Mouse (Mus musculus) embryonic facial prominence, embryonic 14.5 days (tissue): Measurements from ENCODE around the gene Trpm1. TPM values are rescaled to one million over a fixed set of nuclear protein-coding genes. Genes with fewer than 3 reads are reported as not detected.
A peak's percentile ranks its signal among the peaks of the same experiment; 100 is the strongest.

ENCODE experiments used
- ATAC-seq: fragments of 200-750 bp; cut with Nextera tagmentation; 2 replicates; pipeline ENCODE4 v1.8.0; 2017; ENCODE audit warnings: low read depth, moderate number of reproducible peaks, moderate TSS enrichment
- DNase-seq: peaks from one replicate; pipeline ENCODE4 v3.0.0-alpha.2; 2015; ENCODE audit warnings: low spot score
- H3K27ac ChIP-seq: fragments of 300-500 bp; sonication (generic); replicated peaks from 2 replicates; pipeline ENCODE4 v1.5.1; 2014; ENCODE audit warnings: low read depth, mild to moderate bottlenecking, low read length, moderate library complexity
- H3K27me3 ChIP-seq: fragments of 300-500 bp; sonication (generic); replicated peaks from 2 replicates; pipeline ENCODE4 v1.6.1; 2014; ENCODE audit warnings: low read length; ENCODE audit not compliant: control insufficient read depth, insufficient read depth
- H3K36me3 ChIP-seq: fragments of 300-500 bp; sonication (generic); 2 replicates; pipeline ENCODE4 v1.6.1; 2014; ENCODE audit warnings: low read length, mixed read lengths; ENCODE audit not compliant: control insufficient read depth, insufficient read depth
- H3K4me1 ChIP-seq: fragments of 300-500 bp; sonication (generic); 2 replicates; pipeline ENCODE4 v1.6.1; 2014; ENCODE audit warnings: antibody characterized with exemption, low read length; ENCODE audit not compliant: control insufficient read depth, insufficient read depth
- H3K4me2 ChIP-seq: fragments of 300-500 bp; sonication (generic); 2 replicates; pipeline ENCODE4 v1.6.1; 2014; ENCODE audit warnings: low read depth, mild to moderate bottlenecking, low read length, moderate library complexity, mixed read lengths
- H3K4me3 ChIP-seq: fragments of 300-500 bp; sonication (generic); 2 replicates; pipeline ENCODE4 v1.5.1; 2014; ENCODE audit warnings: low read depth, mild to moderate bottlenecking, low read length
- H3K9ac ChIP-seq: fragments of 300-500 bp; sonication (generic); 2 replicates; pipeline ENCODE4 v1.6.1; 2014; ENCODE audit warnings: low read depth, mild to moderate bottlenecking, low read length, moderate library complexity, mixed read lengths
- H3K9me3 ChIP-seq: fragments of 300-500 bp; sonication (generic); 2 replicates; pipeline ENCODE4 v1.6.1; 2016; ENCODE audit warnings: low read length; ENCODE audit not compliant: control insufficient read depth
- WGBS: fragments of 180-500 bp; shearing (Covaris S2); extraction: QIAGEN DNeasy Blood & Tissue Kit; methylation state at CpG from one replicate; pipeline ENCODE4 v1.1.7; 2014; 5-methylcytosine and 5-hydroxymethylcytosine counted together
- polyA plus RNA-seq: library from polyadenylated mRNA; unstranded; fragments of >200 nt; fragmentation: Nextera tagmentation; extraction: Ambion mirVana; gene quantifications from 2 replicates; pipeline ENCODE4 v1.2.1, GENCODE M21; 2014

Gene Trpm1
- polyA plus RNA-seq, 1 experiment from 2014 or later, result 1.7 TPM

- no peak overlapping the region for H3K4me2 ChIP-seq
- H3K9ac ChIP-seq, result no peak overlapping the region
- H3K27me3 ChIP-seq, result no peaks in the 10 kb centered on the region
- DNase-seq, result no peak
- H3K36me3 ChIP-seq, result no peaks in the 10 kb centered on the region
- no peak for ATAC-seq
- H3K27ac ChIP-seq, result no peak overlapping the region
- H3K9me3 ChIP-seq, result no peaks in the 10 kb centered on the region
- no peaks in the 10 kb centered on the region for H3K4me1 ChIP-seq
- WGBS, result 51% methylated on average over 6 of the region's 6 CpGs
- H3K4me3 ChIP-seq, result no peak overlapping the region
Measured at GRCm38 (mm10) chr7:64150436-64151080, 3.1 kb upstream of the Trpm1 start.

- Histone ChIP-seq H3K4me3 (no peak overlapping the region), H3K9ac (no peak overlapping the region), H3K36me3 (no peaks in the 10 kb centered on the region), H3K27ac (no peak overlapping the region), H3K4me1 (peaks cover 5% of the 10 kb centered on the region; the same call in 1 of the 2 replicates), H3K9me3 (no peaks in the 10 kb centered on the region), H3K27me3 (no peaks in the 10 kb centered on the region), H3K4me2 (peak overlapping the region; percentile 47)
- DNase-seq (no peak), ATAC-seq (no peak)
- WGBS, result 64% methylated on average over 4 of the region's 4 CpGs
Measured at GRCm38 (mm10) chr7:64155226-64155625, 1.6 kb downstream of the Trpm1 start.

GRCm38 (mm10) chr7:64155687-64156086, 2.1 kb downstream of the Trpm1 start:
- Histone ChIP-seq H3K27ac (no peak overlapping the region), H3K4me1 (peaks cover 7% of the 10 kb centered on the region; the same call in 1 of the 2 replicates), H3K36me3 (no peaks in the 10 kb centered on the region), H3K27me3 (no peaks in the 10 kb centered on the region), H3K9me3 (no peaks in the 10 kb centered on the region), H3K4me2 (peak overlapping the region; percentile 47), H3K4me3 (no peak overlapping the region), H3K9ac (no peak overlapping the region)
- peak; percentile 91 for DNase-seq
- ATAC-seq, result peak; percentile 86
- WGBS, result 7% methylated on average over 10 of the region's 10 CpGs

- 65% methylated on average over 5 of the region's 5 CpGs for WGBS
- no peak for DNase-seq
- Histone ChIP-seq H3K4me1 (peaks cover 7% of the 10 kb centered on the region; the same call in 1 of the 2 replicates), H3K4me2 (no peak overlapping the region), H3K36me3 (no peaks in the 10 kb centered on the region), H3K4me3 (no peak overlapping the region), H3K9ac (no peak overlapping the region), H3K27me3 (no peaks in the 10 kb centered on the region), H3K27ac (no peak overlapping the region), H3K9me3 (no peaks in the 10 kb centered on the region)
- no peak for ATAC-seq
Measured at GRCm38 (mm10) chr7:64156271-64156911, 2.8 kb downstream of the Trpm1 start.

- no peaks in the 10 kb centered on the region for H3K36me3 ChIP-seq
- H3K9ac ChIP-seq, result no peak overlapping the region
- ATAC-seq, result no peak
- WGBS, result 52% methylated on average over 7 of the region's 7 CpGs
- DNase-seq, result no peak
- peaks cover 7% of the 10 kb centered on the region; the same call in 1 of the 2 replicates for H3K4me1 ChIP-seq
- H3K27me3 ChIP-seq, result no peaks in the 10 kb centered on the region
- H3K4me3 ChIP-seq, result no peak overlapping the region
- no peak overlapping the region for H3K27ac ChIP-seq
- no peaks in the 10 kb centered on the region for H3K9me3 ChIP-seq
- no peak overlapping the region for H3K4me2 ChIP-seq
Measured at GRCm38 (mm10) chr7:64156918-64157690, 3.5 kb downstream of the Trpm1 start.

- Histone ChIP-seq H3K4me2 (no peak overlapping the region), H3K4me3 (no peak overlapping the region), H3K9ac (no peak overlapping the region), H3K36me3 (no peaks in the 10 kb centered on the region), H3K27me3 (no peaks in the 10 kb centered on the region), H3K4me1 (peaks cover 7% of the 10 kb centered on the region; the same call in 1 of the 2 replicates), H3K9me3 (no peaks in the 10 kb centered on the region), H3K27ac (no peak overlapping the region)
- 75% methylated on average over 12 of the region's 12 CpGs for WGBS
- no peak; the same call in 1 of the 2 replicates for ATAC-seq
- no peak for DNase-seq
Measured at GRCm38 (mm10) chr7:64158281-64159055, 4.8 kb downstream of the Trpm1 start.

GRCm38 (mm10) chr7:64159056-64159542, 5.5 kb downstream of the Trpm1 start:
- no peak overlapping the region for H3K27ac ChIP-seq
- no peaks in the 10 kb centered on the region for H3K36me3 ChIP-seq
- 63% methylated on average over 5 of the region's 5 CpGs for WGBS
- no peaks in the 10 kb centered on the region for H3K27me3 ChIP-seq
- no peak for DNase-seq
- no peaks in the 10 kb centered on the region for H3K9me3 ChIP-seq
- H3K4me1 ChIP-seq, result peaks cover 7% of the 10 kb centered on the region; the same call in 1 of the 2 replicates
- H3K4me3 ChIP-seq, result no peak overlapping the region
- no peak for ATAC-seq
- H3K4me2 ChIP-seq, result no peak overlapping the region
- no peak overlapping the region for H3K9ac ChIP-seq
